Mouse (Mus musculus): ENCODE measurements around the gene Ifngr2.

Gene Ifngr2

DNA sequence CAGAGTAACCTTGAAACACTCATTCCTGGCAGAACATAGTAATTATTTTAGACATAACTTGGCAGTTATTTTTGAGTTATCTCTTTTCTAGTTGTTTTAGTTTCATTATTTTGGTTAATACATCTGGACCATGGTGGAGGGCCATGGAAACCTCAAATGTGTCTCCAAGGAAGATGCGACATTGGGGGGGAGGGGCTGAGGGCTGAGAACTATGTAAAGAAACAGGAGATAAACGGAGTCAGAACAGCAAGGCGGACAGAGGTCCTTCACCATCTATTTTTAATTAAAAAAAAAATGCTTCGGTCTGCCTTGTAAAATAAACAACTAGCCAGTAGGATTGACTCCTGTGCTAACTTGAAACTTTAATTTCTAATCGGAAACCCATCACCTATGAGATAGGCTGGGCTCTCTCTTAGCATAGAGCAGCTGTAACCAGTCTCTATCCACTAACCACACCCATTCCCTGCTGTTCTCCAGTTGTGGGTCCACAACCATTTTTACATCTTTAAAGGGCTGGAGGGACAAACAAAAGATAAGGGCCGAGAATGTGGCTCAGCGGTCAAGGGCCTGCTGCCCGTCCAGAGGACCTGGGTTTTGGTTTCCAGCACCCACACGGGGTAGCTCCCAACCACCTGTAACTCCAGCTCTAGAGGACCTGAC, 18.6 kb downstream of the Ifngr2 start:
- no peak for DNase-seq (ENCODE audit: low spot score)

DNA sequence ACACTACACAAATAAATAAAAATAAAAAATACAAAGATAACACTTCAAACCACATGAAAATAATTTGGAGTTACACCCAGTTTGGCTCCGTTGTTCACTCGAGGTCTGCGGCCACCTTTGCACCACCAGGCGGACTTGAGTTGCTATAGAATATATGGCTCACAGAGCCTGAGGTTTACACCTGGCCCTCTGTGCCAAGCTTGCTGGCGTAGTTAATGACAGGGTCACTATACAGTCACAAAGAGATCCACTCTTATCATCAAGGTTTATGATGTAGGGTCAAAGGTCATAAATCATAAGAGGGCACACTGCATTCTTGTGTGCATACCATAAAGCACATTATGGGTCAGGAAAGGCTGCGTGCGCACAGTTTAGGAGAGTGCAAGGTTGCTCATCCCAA, 19.1 kb downstream of the Ifngr2 start:
- DNase-seq (ENCODE audit: low spot score), result no peak

GRCm38 (mm10) chr16:91568960-91569359, 22.1 kb downstream of the Ifngr2 start:
- no peak for DNase-seq (ENCODE audit: low spot score)

GRCm38 (mm10) chr16:91571105-91571504, 24.2 kb downstream of the Ifngr2 start:
- no peak for DNase-seq (ENCODE audit: low spot score)

DNA sequence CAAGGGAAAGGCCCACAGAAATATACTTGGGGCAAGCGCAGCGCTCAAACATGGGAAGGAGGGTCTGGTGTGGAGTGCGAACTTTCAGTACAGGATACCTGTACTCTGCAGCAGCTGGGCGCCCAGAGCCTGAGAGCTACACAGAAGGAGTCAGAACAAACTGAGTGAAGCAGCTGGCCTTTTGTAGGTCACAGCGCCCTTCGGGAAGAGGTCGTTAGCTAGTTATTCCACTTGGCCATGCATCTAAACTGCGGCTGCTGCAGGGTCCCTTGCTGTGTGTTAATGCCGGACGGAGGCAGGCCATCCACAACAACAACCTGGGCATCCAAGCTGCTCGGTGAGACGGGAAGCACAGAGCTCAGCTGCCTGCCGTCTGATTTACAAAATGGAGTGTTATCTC, 28.3 kb downstream of the Ifngr2 start:
- no peak for DNase-seq (ENCODE audit: low spot score)

GRCm38 (mm10) chr16:91578980-91579720, 32.3 kb downstream of the Ifngr2 start:
- DNase-seq (ENCODE audit: low spot score), result no peak

DNA sequence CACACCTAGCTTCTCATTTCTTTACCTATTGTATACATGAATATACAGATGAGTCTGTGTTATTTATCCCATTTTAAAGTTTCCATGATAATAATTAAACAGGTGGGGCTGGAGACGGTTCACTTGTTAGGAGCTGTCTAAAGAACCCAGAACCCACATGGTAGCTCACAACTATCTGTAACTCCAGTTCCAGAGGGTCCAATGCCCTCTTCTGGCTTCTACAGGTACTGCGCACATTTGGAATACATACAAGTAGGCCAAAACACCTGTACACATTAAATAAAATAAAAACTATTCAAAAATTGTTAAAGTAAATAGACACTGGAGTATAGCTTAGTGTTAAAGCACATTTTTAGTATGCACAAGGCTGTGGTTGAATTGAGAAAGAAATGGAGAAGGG, 35.4 kb downstream of the Ifngr2 start:
- no peak for DNase-seq (ENCODE audit: low spot score)

- no peak for DNase-seq (ENCODE audit: low spot score)
Observed at GRCm38 (mm10) chr16:91585617-91586016, 38.7 kb downstream of the Ifngr2 start.

DNA sequence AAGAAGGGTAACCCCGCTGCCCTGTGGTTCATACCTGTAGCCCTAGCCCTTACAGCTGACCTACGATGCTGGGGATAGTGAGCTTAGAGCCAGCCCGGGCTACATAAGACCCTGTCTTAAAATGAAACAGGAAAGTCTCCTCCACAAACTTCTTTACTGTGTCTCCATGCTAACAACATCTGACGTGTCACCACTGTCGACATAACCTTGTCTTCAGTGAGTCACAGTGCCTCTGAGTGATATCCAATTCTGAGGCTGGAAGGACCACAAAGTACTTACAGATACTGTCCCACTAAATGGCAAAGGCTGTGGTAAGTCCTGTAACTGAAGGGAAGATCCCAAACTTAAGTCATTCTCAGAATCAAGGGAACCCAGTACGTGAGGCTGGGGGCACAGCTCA, 39.4 kb downstream of the Ifngr2 start:
- no peak for DNase-seq (ENCODE audit: low spot score)

- no peak for DNase-seq (ENCODE audit: low spot score)
Observed at GRCm38 (mm10) chr16:91587730-91588453, 41.0 kb downstream of the Ifngr2 start.

GRCm38 (mm10) chr16:91588703-91589102, 41.8 kb downstream of the Ifngr2 start:
- DNase-seq (ENCODE audit: low spot score), result no peak

GRCm38 (mm10) chr16:91592162-91592561, 45.3 kb downstream of the Ifngr2 start:
- no peak for DNase-seq (ENCODE audit: low spot score)

DNA sequence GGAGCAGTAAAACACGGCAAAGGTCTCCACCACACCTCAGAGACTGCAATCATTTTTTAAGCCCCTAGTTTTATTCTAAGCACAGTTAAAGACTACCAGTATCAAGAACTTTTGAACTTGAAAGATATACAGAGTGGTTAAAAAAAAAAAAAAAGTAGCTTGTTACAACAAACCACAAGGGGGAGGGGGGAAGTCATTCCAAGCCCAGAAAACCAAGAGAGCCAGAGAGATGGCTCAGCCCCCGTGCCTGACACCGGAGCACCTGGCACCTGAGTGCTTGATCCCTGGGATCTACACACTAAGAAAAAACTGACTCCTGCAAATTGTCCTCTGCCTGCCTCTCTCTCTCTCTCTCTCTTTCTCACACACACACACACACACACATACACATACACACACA, 46.4 kb downstream of the Ifngr2 start:
- DNase-seq (ENCODE audit: low spot score), result no peak

DNA sequence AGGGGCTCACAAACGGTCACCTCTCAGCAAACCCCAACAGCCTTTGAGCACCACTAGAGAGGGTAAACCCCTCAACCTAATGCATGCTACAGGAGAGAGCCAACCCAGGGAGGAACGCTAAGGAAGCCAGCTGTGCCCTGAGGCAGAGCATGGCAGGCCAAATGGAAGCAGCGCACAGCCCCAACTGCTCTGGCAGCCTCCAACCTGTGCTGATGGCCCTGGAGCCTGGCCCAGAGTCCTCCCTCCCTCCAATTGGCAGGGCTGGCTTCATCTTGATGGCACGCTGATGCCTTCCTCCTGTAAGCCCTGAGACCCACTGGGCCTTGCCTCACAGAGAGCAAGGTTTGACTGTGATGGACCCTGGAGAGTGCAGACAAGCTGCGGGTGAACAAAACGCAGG, 48.2 kb downstream of the Ifngr2 start:
- no peak for DNase-seq (ENCODE audit: low spot score)

GRCm38 (mm10) chr16:91596397-91596778, 49.5 kb downstream of the Ifngr2 start:
- peak; percentile 36 for DNase-seq (ENCODE audit: low spot score)

GRCm38 (mm10) chr16:91596779-91597671, 50.2 kb downstream of the Ifngr2 start:
- peak; percentile 46 for DNase-seq (ENCODE audit: low spot score)

DNA sequence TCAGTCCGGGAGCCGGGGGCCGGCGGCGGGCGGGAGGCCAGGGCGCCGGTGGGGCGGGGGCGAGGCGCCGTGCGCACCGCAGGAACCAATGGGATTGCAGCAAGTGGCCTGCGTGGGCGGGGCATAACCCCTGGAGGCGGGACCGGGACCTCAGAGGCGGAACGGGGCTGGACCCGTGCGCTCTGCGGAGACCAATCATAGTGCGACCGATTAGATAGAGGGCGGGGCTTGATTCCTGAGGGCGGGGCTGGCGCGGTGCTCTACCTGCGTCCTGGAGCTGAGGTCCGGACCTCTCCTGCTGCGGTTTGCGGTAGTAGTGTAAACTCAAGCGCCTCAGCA, 50.8 kb downstream of the Ifngr2 start, which contains the start of gene Tmem50b:
Tmem50b (minus strand) TSS at position 129 of the 339 bp plus-strand sequence.
- DNase-seq (ENCODE audit: low spot score), result peak; percentile 99

DNA sequence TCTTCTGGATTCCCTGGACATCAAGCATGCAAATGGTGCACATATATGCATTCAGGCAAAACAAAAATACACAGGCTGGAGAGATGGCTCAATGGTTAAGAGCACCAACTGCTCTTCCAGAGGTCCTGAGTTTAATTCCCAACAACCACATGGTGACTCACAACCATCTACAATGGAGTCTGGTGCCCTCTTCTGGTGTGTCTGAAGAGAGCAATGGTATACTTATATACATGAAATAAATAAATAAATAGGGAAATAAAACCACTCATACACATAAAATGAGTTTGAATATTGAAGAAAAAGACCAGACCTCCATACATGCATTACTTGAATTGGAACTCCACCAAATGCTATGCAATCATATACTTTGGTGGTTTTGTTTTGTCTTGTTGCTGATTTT, 52.4 kb downstream of the Ifngr2 start:
- DNase-seq (ENCODE audit: low spot score), result no peak

- peak; percentile 51 for DNase-seq (ENCODE audit: low spot score)
Observed at GRCm38 (mm10) chr16:91601081-91601480, 54.2 kb downstream of the Ifngr2 start.

- no peak for DNase-seq (ENCODE audit: low spot score)
Observed at GRCm38 (mm10) chr16:91601693-91602092, 54.8 kb downstream of the Ifngr2 start.

- no peak for DNase-seq (ENCODE audit: low spot score)
Observed at GRCm38 (mm10) chr16:91605156-91605555, 58.3 kb downstream of the Ifngr2 start.

DNA sequence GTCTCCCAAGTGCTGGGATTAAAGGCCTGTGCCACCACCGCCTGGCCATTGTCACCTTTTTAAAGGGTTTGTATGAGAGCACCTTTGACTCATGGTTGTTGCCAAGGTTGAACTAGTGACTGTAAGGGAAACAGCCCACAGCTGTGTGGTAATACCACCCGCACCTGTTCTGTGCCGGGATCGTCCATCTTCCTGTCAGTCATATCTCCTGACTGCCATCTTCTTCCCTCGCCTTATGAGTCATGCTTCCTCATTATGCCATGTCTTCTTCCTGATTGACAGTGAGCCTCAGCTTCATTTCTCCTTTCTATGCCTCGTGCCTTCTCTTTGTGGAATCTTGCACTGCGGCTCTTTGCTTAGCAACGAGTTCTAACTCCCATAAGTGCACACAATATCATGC, 60.1 kb downstream of the Ifngr2 start:
- DNase-seq (ENCODE audit: low spot score), result no peak
